Mouse (Mus musculus): ENCODE results near the gene Drp2.

Drp2 gene

DNA sequence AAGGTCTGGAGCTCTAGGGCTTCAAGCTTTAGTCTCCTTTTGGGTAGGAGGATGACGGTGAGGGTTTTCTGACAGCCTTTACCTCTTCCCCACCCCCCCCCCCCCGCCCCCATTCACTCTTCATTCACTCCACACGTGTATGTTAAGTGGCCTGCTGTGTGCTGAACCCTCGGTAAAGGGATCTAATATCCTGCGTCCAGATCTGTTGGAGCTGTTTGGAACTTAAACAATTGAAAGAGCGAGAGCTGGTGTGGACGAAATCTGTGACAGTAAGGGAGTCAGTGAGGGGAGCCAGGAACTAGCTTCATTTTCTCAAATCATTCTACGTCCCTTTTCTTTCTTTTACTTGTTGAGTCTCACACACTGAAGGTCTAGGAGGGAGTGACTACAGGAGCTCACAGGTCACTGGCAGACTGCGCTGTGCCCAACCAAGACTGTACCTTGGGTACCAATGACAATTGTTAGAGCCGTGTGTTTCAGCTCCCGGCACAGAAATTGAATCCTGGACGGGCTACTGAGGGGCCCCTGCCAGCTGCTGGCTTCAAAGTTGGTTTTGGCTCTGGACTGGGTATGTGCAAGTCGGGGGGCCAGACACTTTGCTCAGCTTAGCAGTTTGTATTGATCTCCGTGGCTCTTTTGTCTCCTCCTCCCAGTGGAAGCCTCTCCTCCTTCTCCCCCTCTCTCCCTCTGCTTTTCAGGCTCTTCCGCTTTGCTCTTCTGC lies at the start of gene Drp2:
Gene Drp2 (plus strand): TSS at position 689 of the 721 bp plus-strand sequence.
- peak; percentile 2 to 4 for DNase-seq

DNA sequence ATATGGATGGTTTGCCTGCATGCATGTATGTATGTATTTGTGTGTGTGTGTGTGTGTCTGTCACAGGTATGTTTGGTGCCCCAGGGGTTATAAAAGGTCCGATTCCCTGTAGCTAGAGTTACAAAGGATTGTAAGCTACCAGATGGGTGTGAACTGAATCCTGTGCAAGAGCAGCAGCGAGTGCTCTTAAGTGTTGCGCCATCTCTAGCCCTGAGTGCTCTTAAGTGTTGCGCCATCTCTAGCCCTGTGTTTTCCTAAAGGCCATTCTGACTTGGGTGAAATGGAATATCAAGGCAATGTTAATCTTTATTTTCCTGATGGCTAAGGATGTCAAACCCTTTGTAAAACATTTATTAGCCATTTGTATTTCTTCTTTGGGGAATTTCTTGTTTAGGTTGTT lies 45.0 kb upstream of the Drp2 start:
- DNase-seq = no peak

DNA sequence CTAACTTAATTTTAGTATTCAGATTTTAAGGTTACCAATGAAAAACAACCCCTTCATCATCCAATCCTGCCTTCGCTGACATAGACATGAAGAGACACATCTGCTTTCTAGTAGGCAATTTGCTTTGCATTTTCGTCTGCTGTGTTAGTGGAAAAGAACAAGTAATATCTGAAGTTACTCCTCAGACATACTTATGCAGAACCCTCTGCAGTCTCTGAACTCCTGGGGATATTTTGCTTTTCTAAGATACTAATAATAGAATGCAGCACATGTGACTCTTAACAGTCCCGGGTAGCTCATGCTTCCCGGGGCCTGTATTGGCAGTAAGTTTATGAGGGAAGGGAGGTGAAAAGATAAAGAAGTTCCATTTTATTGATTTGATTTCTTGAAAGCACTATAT lies 42.2 kb upstream of the Drp2 start:
- DNase-seq = no peak

DNA sequence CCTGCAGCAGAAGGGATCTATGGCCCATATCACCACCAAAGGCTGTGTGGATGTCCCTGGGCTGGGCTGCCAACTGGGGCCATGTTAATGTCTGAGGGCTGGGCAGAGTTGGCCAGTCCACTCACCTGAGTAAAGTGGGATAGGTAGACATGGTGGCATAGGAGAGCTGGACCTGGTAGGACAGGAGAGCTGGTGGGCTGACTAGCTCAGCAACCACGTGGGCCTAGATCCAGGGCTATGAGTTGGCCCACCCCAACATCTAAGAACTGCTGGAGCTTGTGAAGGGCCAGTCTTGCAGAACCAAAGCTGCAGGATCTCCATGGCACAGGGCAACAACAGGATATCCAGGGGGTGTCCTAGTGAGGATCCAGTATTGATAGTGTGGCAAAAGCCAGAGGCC lies 38.9 kb upstream of the Drp2 start:
- no peak for DNase-seq

DNA sequence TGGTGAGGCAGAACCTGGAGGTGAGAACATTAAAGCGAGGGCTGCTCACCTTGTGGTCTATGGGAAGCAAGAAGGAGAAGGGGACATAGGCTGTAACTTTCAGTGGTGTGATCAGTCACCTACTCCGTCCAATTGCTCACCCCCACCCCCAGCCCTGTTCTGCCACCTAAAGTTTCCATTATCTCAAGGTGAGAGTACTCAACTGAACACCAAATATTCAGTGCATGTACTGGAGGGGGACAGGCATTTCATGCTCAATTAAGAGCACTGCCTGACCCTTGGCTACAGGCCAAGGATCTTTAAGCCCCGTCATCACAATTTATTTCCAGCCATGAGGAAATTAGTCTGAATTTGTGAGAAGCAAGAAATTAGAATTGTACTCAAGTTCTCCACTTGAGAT lies 37.8 kb upstream of the Drp2 start:
- no peak for DNase-seq

DNA sequence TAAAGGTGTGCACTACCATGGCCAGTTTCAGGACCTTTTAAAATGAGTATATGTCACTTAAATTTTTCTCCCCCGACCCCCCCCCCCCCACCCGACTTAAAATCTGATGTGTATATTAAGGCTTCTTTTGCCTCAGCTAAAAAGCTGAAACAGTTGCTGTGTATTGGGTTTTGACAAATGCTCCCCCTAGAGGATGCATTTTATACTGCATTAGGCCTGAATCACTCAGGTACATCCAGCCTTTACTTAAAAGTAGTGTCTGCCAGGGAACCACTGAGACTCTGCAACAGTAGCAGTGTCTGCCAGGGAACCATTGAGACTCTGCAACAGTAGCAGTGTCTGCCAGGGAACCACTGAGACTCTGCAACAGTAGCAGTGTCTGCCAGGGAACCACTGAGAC lies 33.1 kb upstream of the Drp2 start:
- DNase-seq = no peak

DNA sequence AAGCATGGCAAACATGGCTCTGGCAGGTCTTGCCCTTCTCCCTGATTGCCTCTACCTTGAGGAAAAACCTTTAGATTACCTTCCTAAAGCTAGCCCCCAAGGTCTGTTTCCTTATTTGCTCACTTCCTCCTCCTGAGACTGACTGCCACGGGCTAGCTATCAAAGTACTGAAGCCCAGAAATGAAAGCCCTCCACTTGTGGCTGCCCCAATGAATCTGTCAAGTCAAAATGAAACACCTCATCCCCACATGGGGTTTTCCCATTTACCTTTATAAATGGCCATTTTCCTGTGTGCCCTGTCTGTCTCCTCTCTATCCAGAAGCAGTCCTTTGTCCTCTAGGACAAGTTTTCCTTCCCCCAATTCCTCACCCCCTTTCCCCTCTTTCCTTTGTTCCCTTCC lies 30.2 kb upstream of the Drp2 start:
- no peak for DNase-seq

DNA sequence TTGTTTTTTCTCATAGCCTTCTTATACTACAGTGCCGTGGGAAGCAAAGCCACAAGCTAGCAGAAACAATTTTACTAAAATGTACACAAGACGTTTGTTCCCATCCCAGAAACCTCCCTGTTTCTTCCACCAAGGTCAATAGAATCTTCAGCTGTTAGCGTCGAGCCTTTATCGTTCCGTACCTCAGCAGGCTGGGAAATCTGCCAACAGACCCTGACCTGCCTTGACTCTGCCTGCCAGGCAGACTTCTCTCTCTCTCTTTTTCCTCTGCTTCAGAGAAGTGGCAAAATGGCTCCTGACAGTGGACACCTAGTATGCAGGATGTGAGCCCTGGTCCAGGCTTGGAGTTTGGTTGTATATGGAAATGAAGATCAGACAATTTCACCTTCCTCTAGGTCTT lies 19.5 kb upstream of the Drp2 start:
- no peak for DNase-seq

DNA sequence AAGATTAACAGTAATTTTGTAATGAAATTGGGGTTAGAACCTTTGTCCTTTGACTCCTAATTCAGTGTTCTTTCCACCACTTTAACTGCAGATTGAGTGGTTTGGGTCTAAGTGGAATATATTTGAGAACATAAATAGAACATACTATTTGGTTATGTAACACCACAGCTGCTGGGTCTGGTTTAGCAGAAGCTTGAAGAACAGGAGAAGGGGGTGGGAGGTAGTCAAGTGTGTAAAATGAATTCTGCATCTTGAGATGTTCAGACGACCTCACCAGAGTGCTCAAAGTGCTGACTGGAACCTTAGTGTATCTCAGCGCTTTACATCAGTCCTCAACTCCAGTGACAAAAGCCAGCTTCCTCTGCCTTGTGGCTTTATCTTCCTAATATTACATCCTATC lies 5.4 kb upstream of the Drp2 start:
- no peak for DNase-seq

DNA sequence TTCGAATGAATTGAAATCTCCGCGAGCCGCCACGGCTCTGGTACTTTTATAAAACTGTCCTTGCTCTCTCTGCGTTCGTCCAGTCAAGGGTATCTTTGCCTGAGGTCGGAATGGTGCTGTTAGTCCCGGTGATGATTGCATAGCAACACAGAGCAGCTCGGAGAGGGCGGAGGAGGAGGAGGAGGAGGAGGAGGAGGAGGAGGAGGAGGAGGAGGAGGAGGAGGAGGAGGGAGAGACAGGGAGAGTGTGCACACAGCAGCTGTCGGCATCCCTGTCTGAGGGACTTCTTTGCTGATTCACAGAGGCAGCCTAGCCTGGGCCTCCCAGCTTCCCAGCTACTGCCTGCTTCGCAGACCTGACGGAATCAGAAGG lies 219 bp downstream of the Drp2 start:
- DNase-seq = peak; percentile 2 to 9

DNA sequence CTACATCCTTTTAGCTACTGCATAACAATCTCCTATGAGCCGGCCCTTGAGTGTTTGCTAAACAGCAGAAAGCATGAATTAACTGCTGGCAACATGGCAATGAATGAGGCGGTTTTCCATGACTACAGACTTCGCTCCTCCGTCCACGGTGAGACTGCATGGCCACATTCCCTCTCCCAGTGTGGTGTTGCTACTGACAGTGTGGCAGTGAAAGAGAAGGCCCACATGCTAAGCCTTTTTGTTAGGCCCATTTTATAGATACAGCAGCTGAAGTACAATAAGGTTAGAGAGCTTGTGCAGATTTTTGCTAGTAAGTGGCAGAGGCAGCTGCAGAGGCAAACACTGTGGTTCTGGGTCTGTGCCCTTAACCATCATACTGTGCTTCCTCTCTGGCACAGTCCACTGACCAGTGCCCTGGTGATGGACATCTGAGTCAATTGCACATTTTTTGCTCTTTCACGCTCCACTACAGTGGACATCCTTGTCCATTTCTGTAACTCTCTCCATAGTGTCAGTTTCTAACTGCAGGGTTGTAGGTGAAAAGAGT lies 5.1 kb downstream of the Drp2 start:
- DNase-seq = no peak

DNA sequence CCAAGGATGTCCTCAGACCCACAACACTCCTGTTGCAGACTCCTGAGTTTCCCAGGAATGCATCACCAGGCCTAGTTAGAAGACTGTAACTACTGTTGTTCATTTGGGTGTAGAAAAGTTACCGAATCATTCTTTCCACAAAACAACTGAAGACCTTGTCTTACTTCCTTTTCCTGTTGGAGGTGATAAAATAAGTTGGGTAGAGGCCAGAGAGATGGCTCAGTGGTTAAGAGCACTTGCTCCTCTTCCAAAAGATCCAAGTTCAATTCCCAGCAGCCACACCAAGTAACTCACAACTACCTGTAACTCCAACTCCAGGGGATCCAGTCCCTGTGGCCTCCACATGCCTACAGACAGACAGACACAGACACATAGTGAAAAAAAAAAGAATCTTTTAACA lies 7.7 kb downstream of the Drp2 start:
- DNase-seq = no peak

DNA sequence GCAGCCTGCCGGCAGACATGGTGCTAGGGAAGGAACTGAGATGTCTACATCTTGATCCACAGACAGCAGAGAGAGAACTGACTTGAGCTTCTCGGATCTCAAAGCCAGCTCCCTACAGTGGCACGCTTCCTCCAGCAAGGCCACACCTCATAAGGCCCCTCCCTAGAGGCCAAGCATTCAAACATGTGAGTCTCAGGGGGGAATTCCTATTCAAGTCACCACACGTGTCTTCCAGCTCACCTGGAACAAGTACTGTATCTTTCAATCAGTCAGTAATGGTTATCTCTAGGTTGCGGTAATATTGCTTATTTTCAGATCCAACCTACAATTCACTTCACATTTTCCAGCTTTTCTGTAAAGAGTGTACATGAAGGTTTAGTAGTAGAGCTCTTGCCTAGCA lies 15.7 kb downstream of the Drp2 start:
- no peak for DNase-seq

DNA sequence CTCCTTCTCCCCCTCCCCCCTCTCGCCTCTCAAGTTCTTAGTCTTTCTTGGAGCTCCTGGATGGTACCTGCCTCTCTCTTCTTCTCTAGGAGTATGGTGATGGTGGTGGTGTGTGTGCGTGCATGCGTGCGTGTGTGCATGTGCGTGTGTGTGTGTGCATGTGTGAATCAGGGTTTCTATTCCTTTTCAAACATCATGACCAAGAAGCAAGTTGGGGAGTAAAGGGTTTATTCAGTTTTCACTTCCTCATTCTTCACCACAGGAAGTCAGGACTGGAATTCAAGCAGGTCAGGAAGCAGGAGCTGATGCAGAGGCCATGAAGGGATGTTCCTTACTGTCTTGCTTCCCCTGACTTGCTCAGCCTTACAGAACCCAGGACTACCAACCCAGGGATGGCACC lies 19.9 kb downstream of the Drp2 start:
- DNase-seq = no peak

DNA sequence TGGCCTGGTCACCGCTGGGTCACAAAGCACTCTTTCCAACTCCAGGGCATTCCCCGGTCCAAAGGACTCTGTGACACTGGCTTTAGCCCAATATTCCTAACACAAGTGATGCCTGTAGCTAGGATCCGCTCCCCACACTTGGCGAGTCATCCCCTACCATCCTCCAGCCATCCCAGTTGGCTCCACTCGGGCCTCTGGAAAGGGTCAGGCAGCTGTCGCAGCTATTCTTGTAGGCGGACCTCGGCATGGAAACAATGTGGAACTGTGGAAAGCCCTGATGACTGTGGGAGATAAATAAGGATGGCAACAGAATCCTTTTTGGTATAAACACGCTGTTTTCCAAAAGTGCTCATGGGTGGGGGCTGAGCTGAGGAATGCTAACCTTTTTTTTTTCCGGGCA lies 21.4 kb downstream of the Drp2 start:
- DNase-seq = no peak

DNA sequence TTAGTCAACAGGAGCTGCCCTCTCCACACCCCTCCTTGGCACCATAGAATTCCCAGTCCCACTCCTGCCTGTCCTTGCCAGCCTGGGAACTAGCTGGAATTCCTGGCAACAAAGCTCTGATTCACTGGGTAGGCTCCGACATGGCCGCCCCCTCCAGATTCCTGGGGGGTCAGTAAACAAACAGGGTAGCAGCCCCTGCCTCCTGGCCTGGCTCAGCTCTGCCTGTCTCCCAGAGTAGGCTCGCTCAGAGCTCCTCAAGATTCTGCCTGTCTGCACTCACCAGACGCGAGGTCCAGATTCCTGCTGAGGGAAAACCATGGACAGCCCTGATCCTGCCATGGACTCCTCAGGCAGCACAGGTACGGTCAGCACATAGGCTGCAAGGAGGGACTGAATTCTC lies 22.5 kb downstream of the Drp2 start:
- no peak for DNase-seq

DNA sequence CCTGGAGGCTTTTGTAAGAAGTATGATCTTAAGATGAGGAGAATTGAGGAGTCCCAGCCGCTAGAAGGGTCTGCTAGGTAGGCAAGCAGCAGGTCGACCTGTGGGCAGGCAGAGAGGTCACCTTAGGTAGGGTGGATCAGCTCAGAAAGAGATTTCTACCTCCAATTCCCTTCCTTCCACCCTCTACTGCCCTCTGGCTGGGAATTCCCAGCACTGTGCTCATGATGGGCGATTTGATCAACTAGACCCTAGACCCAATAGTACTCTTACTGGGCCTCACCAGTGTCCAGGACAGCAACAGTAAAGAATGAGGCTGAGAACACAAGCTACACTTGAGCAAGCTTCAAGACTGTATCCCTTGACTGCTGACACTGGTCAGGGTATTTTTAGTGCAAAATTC lies 23.0 kb downstream of the Drp2 start:
- DNase-seq = no peak

DNA sequence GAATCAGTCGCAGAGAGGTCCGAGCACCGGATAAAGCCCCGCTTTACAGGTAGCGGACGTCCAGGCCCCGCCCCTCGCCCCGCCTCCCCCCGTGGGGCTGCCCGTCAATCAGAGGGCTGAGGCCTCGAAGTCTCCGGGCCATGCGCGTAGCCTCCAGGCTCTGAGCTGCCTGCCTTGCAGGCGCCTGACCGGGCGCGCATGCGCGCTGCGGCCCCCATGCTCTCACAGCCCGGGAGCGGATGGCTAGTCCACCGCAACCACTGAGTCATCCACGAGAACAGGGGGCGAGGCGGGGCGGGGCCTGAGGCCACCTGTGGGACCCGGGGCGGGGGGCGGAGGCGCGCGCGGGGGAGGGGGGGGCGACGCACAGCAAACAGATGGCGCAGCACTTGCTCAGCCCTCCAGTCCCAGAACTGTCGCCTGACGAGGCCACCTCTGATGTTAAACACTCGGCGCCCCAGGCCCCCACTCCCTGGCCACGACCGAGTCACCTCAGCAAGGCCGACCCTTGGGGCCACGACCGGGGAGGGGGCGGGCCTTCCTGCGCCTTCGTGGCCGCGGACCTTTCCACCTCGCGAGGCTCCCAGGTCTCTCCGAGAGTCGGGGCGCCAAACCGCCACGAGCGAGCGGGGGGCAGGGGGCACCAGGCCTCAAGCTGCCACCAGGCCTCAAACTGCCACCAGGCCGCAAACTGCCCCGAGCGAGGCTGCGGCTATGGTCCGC lies 70.8 kb downstream of the Drp2 start:
- DNase-seq = no peak

DNA sequence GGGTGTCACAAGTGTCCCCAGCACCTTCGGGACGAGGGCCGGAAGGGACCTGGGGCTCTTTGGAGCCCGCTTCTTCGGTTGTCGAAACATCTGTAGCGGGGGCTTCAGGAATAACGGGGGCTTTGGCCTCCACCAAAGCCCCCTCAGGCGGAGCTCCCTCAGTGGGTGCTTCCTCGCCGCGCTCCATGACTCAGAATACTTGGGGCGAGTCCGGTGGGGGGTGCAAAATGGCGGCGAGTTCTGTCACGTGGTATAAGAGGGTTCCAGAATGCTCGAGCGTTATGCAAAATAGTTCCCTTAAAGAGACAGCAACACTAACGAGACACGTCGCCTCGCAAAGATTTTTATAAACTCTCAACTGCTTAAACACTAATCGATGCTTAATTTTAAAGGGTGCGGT lies 71.9 kb downstream of the Drp2 start, which contains the start of gene Taf7l:
Gene Taf7l (minus strand): TSS at position 201 of the 400 bp plus-strand sequence.
- no peak for DNase-seq

DNA sequence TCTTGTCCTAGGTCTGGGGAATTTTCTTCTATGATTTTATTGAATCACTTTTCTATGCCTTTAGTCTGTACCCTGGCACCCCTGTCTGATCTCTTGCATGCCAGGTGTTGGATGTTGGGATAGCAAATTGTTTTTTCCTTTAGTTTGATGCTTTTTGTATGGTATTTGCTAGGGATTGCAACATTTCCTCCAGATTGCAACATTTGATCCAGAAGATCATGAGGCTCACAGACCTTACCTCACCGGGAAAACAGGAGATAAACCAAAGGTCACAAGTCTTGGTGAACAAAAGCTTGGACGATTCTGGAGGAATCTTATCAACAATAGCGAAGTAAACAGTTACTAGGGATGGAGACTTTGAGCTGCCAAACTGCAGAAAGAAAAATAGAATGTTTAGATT lies 77.4 kb downstream of the Drp2 start:
- DNase-seq = no peak

DNA sequence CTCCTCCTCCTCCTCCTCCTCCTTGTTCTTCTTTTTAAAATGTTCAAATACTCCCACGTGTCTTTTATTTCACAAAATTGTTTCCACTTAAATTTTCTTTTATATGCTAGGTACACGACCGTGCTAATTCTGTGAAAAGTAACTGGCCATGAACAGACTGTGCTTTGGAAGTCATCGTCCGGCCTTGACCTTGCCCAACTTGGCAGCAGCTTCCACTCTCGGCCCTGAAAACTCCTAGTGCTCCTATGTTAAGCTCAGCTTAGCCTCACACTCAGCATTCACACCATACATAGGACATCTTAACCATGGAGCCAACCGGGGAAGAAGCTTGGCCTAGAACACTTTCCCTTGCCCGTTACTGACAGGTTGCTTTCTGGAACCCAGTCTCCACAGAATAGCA lies 96.3 kb downstream of the Drp2 start:
- no peak for DNase-seq
